Mouse (Mus musculus) liver, postnatal 0 days (tissue): ENCODE measurements around the gene Srpk2.

Source experiments
- CTCF ChIP-seq: sonication (generic); IDR thresholded peaks from 2 replicates; pipeline ENCODE4 v1.5.1; 2016; ENCODE audit warnings: antibody characterized with exemption, low read depth
- EP300 ChIP-seq: IDR thresholded peaks from 2 replicates; pipeline ENCODE4 v1.6.1; 2016; ENCODE audit warnings: antibody characterized with exemption, low read depth, mild to moderate bottlenecking

DNA sequence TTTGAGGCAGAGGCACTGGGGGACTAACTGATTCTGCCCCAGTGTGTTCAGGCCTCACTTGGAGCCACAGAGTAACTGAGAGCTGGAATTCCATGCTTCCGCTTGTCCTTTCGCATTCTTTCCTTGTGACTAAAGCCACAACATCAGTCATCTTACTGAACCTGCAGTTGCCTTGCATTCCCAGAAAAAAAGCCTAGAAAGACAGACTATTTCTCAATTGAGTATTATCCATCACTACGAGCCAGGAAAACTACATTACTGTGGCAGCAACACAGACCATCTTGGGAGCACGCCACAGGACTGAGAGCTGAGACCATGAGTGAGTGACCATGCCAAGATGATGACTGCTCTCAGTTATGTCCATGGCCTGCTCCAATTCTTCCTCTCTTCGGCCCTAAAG, 57.2 kb downstream of the Srpk2 start:
- TF ChIP-seq CTCF (no peak), EP300 (no peak)
